Mouse (Mus musculus): ENCODE results near the gene Nppc.

Nppc gene

GRCm38 (mm10) chr1:86670279-86671038 is at the start of gene Nppc:
TSS of gene Nppc (minus strand) at chr1:86670571.
- DNase-seq (ENCODE audit: low read depth, low spot score): peak; percentile 20

- no peak for DNase-seq (ENCODE audit: low read depth, low spot score)
Observed at GRCm38 (mm10) chr1:86719391-86719790, 49.0 kb upstream of the Nppc start.

- no peak for DNase-seq (ENCODE audit: low read depth, low spot score)
Observed at GRCm38 (mm10) chr1:86718190-86718589, 47.8 kb upstream of the Nppc start.

- DNase-seq (ENCODE audit: low read depth, low spot score): no peak
Observed at GRCm38 (mm10) chr1:86713054-86713453, 42.7 kb upstream of the Nppc start.

GRCm38 (mm10) chr1:86712045-86712444 is 41.7 kb upstream of the Nppc start:
- no peak for DNase-seq (ENCODE audit: low read depth, low spot score)

GRCm38 (mm10) chr1:86709546-86709945 is 39.2 kb upstream of the Nppc start:
- no peak for DNase-seq (ENCODE audit: low read depth, low spot score)

GRCm38 (mm10) chr1:86705461-86705860 is 35.1 kb upstream of the Nppc start:
- DNase-seq (ENCODE audit: low read depth, low spot score): no peak

GRCm38 (mm10) chr1:86703965-86704326 is 33.6 kb upstream of the Nppc start:
- DNase-seq (ENCODE audit: low read depth, low spot score): peak; percentile 22

- DNase-seq (ENCODE audit: low read depth, low spot score): peak; percentile 69
Observed at GRCm38 (mm10) chr1:86703300-86703964, 33.1 kb upstream of the Nppc start, which contains the start of gene Dis3l2. TSS of gene Dis3l2 (plus strand) at chr1:86703808.

GRCm38 (mm10) chr1:86700367-86700766 is 30.0 kb upstream of the Nppc start:
- DNase-seq (ENCODE audit: low read depth, low spot score): no peak

GRCm38 (mm10) chr1:86699346-86700136 is 29.2 kb upstream of the Nppc start:
- DNase-seq (ENCODE audit: low read depth, low spot score): no peak

- no peak for DNase-seq (ENCODE audit: low read depth, low spot score)
Observed at GRCm38 (mm10) chr1:86698721-86699120, 28.4 kb upstream of the Nppc start.

GRCm38 (mm10) chr1:86696948-86697347 is 26.6 kb upstream of the Nppc start:
- no peak for DNase-seq (ENCODE audit: low read depth, low spot score)

GRCm38 (mm10) chr1:86691027-86691426 is 20.7 kb upstream of the Nppc start:
- no peak for DNase-seq (ENCODE audit: low read depth, low spot score)

GRCm38 (mm10) chr1:86687236-86687635 is 16.9 kb upstream of the Nppc start:
- DNase-seq (ENCODE audit: low read depth, low spot score): no peak

GRCm38 (mm10) chr1:86678667-86679066 is 8.3 kb upstream of the Nppc start:
- no peak for DNase-seq (ENCODE audit: low read depth, low spot score)

- DNase-seq (ENCODE audit: low read depth, low spot score): no peak
Observed at GRCm38 (mm10) chr1:86677624-86678023, 7.3 kb upstream of the Nppc start.

- DNase-seq (ENCODE audit: low read depth, low spot score): no peak
Observed at GRCm38 (mm10) chr1:86675126-86675525, 4.8 kb upstream of the Nppc start.

- DNase-seq (ENCODE audit: low read depth, low spot score): no peak
Observed at GRCm38 (mm10) chr1:86674385-86674784, 4.0 kb upstream of the Nppc start.

GRCm38 (mm10) chr1:86669552-86670273 is 658 bp downstream of the Nppc start:
- DNase-seq (ENCODE audit: low read depth, low spot score): peak; percentile 18

GRCm38 (mm10) chr1:86665091-86665490 is 5.3 kb downstream of the Nppc start:
- DNase-seq (ENCODE audit: low read depth, low spot score): no peak

- DNase-seq (ENCODE audit: low read depth, low spot score): no peak
Observed at GRCm38 (mm10) chr1:86657071-86657470, 13.3 kb downstream of the Nppc start.
